Mouse (Mus musculus): Measurements from ENCODE around the gene Nrd1.
A peak's percentile ranks its signal among the peaks of the same experiment; 100 is the strongest.

The Nrd1 gene

DNA sequence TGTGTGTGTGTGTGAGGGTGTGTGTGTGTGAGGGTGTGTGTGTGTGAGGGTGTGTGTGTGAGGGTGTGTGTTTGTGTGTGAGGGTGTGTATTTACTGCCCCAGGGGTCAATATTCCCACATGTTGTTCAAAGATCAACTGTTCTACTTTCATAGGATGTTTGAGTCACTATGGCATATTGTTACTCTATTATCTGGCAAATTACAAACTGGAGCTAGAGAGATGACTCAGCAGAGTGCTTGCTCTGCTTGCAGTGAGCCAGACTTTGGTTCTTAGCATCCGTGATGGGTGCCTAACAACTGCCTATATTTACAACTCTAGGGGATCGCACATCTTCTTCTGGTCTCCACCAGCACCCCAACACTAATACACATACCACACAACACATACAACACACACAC, 29.4 kb downstream of the Nrd1 start:
- DNase-seq: no peak

- no peak for DNase-seq
These were observed 29.8 kb downstream of the Nrd1 start for GRCm38 (mm10) chr4:109030266-109030665.

- DNase-seq: peak; percentile 61 to 82
These were observed 35.9 kb downstream of the Nrd1 start for GRCm38 (mm10) chr4:109036327-109036726.

DNA sequence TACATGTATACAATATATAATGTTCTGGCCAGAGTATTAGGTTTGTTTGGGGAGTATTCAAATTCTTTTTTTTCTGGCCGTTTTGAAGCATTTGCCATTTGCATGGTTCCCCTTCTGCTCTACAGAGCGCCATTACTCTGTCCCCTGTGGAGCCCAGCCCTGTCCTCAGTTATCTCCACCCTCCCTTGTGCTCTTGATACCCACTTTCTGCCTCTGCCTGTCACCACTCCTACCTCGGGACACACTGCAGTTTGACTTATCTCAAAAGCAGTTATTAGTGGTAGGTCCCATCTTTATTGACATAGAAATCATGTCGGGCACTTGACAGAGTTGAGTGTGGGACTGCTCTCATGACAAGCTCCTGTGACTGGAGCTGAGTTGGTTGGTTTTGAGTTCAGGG, 42.3 kb downstream of the Nrd1 start:
- DNase-seq: no peak

DNA sequence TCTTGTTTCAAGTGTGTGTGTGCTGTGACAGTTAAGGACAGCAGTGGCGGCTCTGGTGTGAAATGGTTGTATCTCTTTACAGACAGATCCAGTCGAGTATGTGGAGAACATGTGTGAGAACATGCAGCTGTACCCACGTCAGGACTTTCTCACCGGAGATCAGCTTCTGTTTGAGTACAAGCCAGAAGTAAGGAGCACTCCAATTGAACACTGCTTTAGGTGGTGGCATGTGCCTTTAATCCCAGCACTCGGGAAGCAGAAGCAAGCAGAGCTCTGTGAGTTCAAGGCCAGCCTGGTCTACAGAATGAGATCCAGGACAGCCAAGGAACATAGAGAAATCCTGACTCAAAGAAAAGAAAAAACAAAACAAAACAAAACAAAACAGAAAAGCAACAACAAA, 42.8 kb downstream of the Nrd1 start:
- DNase-seq: no peak

GRCm38 (mm10) chr4:109043756-109044155, 43.3 kb downstream of the Nrd1 start:
- no peak for DNase-seq

DNA sequence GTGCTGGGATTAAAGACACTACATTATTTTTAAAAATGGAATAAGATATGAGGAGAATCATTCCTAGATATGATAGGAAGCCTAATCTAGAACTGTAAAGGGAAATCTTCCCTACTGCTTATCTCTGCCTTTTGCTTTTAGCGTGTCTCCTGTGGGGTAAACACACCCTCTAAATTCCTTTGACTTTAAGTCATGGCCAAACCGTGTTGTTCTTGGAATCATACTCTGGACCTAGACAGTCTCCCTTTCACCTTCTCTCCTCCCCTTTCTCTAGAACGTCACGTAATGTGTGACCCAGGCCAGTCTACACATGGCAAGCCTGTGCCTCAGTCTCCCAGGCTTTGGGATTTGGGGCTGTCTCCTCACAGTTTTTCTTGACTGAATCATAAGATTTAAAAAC, 47.8 kb downstream of the Nrd1 start:
- DNase-seq: no peak

- no peak for DNase-seq
These were observed 51.8 kb downstream of the Nrd1 start for GRCm38 (mm10) chr4:109052282-109052681.

GRCm38 (mm10) chr4:109054003-109054402, 53.5 kb downstream of the Nrd1 start:
- DNase-seq: no peak

- DNase-seq: peak in 1 of 2 experiments; percentile 46
These were observed 55.9 kb downstream of the Nrd1 start for GRCm38 (mm10) chr4:109056351-109056750.

DNA sequence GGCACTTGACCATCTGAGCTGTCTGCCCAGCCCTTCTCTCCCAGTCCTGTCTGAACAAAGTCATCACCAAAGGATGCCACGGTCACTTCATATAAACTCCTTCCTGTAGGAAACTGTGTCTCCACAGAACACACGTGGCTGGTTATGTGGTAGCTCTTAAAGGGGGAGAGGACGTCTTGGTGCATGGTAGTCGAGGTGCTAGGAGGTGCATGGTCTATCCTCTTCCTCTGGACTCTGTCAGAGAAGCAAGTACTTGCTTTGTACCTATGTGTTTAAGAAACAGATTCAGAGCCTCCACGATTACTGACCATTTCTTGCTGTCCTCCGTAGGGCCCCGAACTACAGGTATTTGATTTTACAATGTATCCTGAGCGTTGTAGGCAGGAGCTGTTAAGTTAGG, 57.2 kb downstream of the Nrd1 start:
- DNase-seq: no peak

DNA sequence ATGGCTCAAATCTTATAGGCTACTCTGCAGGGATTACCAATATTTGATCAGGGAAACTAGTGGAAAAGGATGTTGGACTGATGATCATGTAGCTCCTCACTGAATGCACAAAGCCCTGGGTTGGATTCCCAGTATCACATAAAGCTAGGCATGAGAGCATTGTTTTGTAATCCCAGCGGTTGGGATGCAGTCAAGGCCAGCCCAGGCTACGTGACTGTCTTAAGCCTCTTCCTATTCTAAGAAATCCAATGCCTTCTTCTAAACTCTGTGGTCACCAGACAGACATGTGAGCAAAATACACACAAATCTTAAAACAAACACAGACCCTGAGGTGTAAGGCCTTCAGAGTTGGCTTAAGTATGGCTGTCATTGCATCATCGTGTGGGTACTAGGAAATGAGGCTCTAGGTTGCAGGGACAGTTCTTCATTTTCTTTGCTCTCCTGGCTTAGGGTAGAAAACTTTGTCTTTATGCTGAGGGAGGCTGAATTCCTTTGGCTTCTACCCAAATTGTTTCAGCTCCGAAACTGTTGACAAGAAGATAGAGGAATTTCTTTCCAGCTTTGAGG, 58.9 kb downstream of the Nrd1 start:
- no peak for DNase-seq

- peak in 1 of 2 experiments; percentile 42 for DNase-seq
These were observed 64.5 kb downstream of the Nrd1 start for GRCm38 (mm10) chr4:109064941-109065340.

DNA sequence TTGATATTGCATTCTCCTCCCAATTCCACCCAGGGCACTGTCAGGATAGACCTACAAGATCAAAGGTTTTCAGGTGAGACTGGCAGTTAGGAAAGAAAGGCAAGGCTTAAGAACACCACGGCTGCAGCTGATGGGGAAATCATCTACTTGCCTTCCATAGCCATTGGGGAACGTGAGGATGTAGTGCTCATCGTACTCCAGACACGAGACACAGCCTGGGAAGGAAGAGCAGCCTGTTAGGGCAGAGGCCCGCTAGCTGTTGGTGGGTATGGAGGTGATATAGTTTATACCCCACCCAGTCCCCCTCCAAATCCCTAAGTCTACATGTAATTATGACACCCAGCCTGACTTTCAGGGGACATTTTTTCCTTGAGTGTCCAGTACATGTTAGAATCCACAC, 65.3 kb downstream of the Nrd1 start:
- no peak for DNase-seq

DNA sequence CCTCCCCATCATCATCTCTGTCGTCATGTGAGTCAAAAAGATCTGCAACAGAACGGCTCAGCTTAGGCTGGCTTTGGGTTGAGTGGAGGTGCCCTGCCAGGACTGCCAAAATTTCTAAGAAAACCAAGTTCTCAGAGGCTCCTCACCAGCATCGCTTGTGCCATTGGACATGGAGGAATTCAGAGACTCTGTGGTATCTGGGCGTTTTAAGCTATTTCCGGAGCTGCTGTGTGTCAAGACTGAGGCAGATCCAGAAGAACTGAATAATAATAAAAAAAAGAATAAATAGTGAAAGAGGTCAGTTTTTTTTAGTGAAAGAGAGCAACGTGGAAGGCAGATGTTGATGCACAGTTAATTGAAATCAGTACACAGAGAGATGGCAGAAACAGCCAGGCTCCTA, 72.4 kb downstream of the Nrd1 start:
- DNase-seq: no peak

DNA sequence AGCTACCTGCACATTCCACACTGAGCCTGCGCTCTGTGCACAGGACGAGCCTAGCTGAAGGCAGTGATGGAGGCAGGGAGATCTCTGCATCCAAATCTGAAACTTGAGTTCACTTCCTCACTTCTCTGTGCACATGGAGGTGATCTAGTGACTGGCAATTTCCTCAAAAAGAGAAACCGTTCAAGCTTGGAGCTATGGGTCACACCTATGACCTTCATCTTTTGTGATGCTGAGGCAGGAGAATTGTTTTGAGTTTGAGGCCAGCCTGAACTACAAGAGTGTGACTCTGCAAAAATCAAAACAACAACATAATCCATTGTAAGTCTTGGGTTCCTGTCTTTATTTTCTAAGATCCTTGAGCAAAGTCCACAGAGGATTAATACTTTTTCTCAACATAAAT, 72.8 kb downstream of the Nrd1 start:
- DNase-seq: no peak

DNA sequence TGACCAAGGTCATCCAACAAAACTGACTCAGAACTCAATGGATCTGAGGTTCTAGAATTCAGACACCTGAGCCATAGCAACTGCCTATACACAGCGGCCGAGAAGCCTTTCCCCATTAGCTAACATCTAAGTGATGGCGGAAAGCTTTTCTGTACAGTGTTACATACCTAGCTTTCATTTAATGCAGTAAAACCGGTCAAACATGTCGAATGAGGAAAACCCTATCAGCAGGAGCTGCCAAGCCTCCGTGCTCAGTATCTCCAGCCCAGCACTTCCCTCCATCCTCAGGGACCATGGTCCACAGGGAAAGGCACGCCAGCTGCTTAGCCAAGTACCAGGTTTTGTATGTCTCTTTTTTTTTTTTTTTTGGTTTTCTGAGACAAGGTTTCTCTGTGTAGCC, 78.5 kb downstream of the Nrd1 start:
- no peak for DNase-seq

DNA sequence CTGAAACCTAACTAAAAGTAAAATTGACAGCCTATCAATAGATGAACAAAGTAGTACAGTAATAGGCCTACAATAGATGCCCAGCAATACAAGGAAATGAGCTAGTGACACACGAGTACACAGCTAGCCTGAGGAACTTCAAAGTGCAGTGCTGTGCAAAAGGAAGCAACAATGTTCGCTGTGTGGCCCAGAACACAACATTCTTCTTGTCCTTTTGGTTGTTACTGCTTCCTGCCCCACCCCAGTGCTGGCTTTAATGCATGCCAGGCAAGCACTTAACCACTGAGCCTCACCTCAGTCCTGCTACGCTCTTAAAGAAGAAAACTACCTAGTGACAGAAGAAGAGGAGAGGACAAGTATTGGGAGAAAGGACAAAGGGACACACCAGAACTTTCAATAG, 79.2 kb downstream of the Nrd1 start:
- peak in 1 of 2 experiments; percentile 46 for DNase-seq

DNA sequence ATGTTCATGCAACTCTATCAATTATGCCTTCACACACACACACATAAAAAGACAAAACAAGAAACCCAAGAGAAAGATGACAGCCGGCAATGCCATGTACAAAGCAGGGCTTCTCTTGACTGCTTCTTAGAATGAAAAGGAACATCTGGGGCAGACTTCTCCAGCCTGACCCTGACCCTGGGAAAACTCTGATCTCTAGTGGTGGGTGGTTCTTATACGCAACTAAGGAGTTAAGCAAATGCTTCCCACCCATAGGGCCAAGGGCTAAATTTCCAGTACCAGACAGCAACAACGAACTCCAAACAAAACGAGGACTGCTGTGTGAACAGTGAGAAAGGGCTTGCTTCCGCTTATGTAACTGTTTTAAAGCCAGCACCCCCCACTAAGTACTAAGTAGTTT, 79.7 kb downstream of the Nrd1 start:
- peak in 1 of 2 experiments; percentile 43 for DNase-seq

GRCm38 (mm10) chr4:109089171-109089570, 88.7 kb downstream of the Nrd1 start:
- no peak for DNase-seq

- no peak for DNase-seq
These were observed 89.5 kb downstream of the Nrd1 start for GRCm38 (mm10) chr4:109089999-109090398.

DNA sequence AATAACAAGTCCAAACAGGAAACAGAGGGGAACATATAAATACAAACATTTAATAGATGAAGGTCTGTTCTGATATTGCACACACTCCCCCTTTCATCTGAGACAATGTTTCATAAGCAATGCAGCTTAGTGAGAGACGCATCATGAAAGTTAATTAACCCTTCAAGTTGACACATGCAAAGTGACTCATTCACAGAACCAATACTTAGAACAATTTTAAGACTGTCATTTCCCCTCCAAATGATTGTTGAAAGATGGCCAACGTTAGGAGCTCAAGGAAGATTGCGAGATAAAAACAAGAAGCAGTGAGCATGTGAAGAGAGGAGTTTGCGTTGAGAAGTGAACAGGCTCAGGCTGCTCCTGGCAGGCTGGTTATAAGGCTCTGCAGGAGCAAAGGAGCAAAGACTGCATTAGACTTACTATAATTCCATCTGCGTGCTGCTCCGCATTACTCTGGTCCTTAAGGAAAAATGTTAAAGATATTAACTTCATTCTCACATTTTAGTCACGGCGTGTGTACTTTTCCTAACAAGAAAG, 90.9 kb downstream of the Nrd1 start:
- DNase-seq: no peak

- no peak for DNase-seq
These were observed 91.9 kb downstream of the Nrd1 start for GRCm38 (mm10) chr4:109092344-109092743.

- no peak for DNase-seq
These were observed 93.8 kb downstream of the Nrd1 start for GRCm38 (mm10) chr4:109094269-109094668.

- DNase-seq: no peak
These were observed 98.4 kb downstream of the Nrd1 start for GRCm38 (mm10) chr4:109098861-109099260.

Data from kidney, postnatal 25 days (tissue).